Mouse (Mus musculus): ENCODE measurements at regions not wholly inside any gene's neighbourhood (a gene's known extent, or its start where the extent isn't known, plus 50 kb on each side); places are given as distances from the start of the nearest gene placed in this dataset.
"Not testable (repeated sequence)": the region's sequence is repeated elsewhere in the genome, so short reads cannot be mapped to it uniquely, and the experiment has no call there.

DNA sequence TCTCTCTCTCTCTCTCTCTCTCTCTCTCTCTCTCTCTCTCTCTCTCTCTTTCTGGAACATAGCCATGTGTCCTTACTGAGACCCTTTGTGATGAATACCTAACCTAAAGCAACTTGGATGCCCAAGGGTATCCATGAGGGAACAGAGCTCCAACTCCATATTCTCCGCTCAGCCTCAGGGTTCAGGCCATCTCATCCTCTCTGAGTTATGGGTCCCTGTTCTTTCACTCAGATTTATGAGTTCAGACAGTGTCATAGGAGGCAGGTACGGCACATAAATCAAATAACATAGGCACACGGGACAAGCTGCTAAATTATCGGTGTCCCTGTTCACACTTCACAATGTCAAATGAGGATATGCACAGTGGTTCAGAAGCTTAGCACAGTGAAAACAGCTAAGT, 586.4 kb downstream of the Nova1 start:
- no peaks in the 10 kb centered on the region for H3K36me3 ChIP-seq (ENCODE audit: control insufficient read depth, insufficient read depth, low read length)
- H3K27me3 ChIP-seq (ENCODE audit: control insufficient read depth, insufficient read depth, low read length) = no peaks in the 10 kb centered on the region
- H3K9me3 ChIP-seq (ENCODE audit: control insufficient read depth, low read depth, low read length) = no peaks in the 10 kb centered on the region
- no peak overlapping the region for H3K4me3 ChIP-seq (ENCODE audit: low read depth, low read length)
- no peak overlapping the region for H3K27ac ChIP-seq (ENCODE audit: low read length)
- no peaks in the 10 kb centered on the region for H3K4me1 ChIP-seq (ENCODE audit: control insufficient read depth, insufficient read depth, low read length)
- H3K4me2 ChIP-seq (replicated peaks; ENCODE audit: low read depth, low read length) = no peak overlapping the region
- ATAC-seq (ENCODE audit: insufficient number of reproducible peaks, insufficient read depth, low FRiP score, low read depth) = no peak
- WGBS = 82% methylated on average over 4 of the region's 4 CpGs
- H3K9ac ChIP-seq (replicated peaks; ENCODE audit: low read depth, low read length) = no peak overlapping the region

DNA sequence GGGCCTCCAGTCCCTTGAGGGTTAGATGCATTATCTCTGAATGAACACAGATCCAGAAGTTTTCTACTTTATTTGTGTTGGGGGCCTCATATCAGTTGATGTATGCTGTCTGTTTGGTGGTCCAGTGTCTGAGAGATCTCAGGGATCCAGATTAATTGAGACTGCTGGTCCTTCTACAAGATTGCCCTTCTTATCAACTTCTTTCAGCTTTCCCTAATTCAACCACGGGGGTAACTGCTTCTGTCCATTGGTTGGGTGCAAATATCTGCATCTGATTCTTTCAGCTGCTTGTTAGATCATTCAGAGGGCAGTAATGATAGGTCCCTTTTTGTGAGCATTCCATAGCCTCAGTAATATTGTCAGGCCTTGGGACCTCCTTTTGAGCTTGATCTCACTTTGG, 603.4 kb downstream of the Nova1 start:
- not testable (repeated sequence) for ATAC-seq (ENCODE audit: insufficient number of reproducible peaks, insufficient read depth, low FRiP score, low read depth); H3K4me1 ChIP-seq (ENCODE audit: control insufficient read depth, insufficient read depth, low read length); H3K9me3 ChIP-seq (ENCODE audit: control insufficient read depth, low read depth, low read length); H3K36me3 ChIP-seq (ENCODE audit: control insufficient read depth, insufficient read depth, low read length); H3K4me2 ChIP-seq (replicated peaks; ENCODE audit: low read depth, low read length); H3K27me3 ChIP-seq (ENCODE audit: control insufficient read depth, insufficient read depth, low read length); H3K9ac ChIP-seq (replicated peaks; ENCODE audit: low read depth, low read length); H3K27ac ChIP-seq (ENCODE audit: low read length); H3K4me3 ChIP-seq (ENCODE audit: low read depth, low read length)
- WGBS = 41% methylated on average over 1 of the region's 1 CpGs

DNA sequence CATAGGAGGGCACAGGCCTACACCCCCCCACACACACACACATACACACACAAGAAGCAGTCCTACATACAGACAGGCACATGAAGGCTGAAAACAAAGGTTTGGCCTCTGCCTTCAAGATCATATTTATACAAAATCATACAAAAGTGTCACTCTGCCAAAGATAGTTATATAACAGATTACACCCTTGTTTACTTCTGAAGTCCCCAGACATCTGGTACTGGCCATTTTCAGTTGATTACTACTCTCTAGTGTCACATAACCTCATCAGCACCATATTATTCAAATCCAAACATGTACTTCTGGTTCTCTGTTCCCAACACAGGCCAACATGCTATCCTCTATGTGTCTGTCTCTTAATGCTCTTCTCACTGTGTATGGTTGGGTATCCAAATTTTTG, 619.7 kb downstream of the Nova1 start:
- H3K4me2 ChIP-seq (replicated peaks; ENCODE audit: low read depth, low read length) = no peak overlapping the region
- H3K4me3 ChIP-seq (ENCODE audit: low read depth, low read length) = no peak overlapping the region
- H3K9ac ChIP-seq (replicated peaks; ENCODE audit: low read depth, low read length) = no peak overlapping the region
- no peak for ATAC-seq (ENCODE audit: insufficient number of reproducible peaks, insufficient read depth, low FRiP score, low read depth)
- no peaks in the 10 kb centered on the region for H3K9me3 ChIP-seq (ENCODE audit: control insufficient read depth, low read depth, low read length)
- H3K27ac ChIP-seq (ENCODE audit: low read length) = no peak overlapping the region
- no peaks in the 10 kb centered on the region for H3K4me1 ChIP-seq (ENCODE audit: control insufficient read depth, insufficient read depth, low read length)
- H3K27me3 ChIP-seq (ENCODE audit: control insufficient read depth, insufficient read depth, low read length) = no peaks in the 10 kb centered on the region
- no peaks in the 10 kb centered on the region for H3K36me3 ChIP-seq (ENCODE audit: control insufficient read depth, insufficient read depth, low read length)

DNA sequence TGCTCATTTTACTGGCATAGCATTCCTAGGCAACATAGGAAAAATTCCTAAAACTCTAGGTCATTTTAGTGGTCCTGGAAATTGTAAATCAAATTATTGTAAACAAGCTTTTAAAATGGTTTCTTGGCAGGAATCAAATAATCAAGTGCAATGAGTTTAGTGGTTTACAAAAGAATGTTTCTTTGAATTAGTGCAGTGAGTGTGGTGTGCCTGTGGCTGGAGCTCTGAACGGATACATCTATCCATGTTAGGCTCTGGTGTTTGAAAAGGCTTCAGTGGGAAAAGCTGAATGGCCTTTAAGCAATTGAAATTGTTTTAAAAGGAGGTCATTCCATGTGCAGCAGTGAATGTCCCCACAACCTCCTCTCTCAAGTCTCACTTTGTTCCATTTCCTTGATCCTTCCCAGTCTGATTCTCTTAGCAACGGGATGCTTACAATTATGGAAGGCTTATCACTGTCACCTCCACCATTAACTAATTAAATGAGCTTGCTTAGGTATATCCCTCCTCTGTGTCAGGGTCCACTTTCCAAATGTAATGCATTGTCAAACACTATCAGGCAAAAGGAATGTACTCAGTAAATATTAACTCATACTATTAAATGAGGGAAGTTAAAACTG, 621.1 kb downstream of the Nova1 start:
- Histone ChIP-seq H3K4me1 (ENCODE audit: control insufficient read depth, insufficient read depth, low read length) (no peaks in the 10 kb centered on the region), H3K27me3 (ENCODE audit: control insufficient read depth, insufficient read depth, low read length) (no peaks in the 10 kb centered on the region), H3K36me3 (ENCODE audit: control insufficient read depth, insufficient read depth, low read length) (no peaks in the 10 kb centered on the region), H3K4me2 (replicated peaks; ENCODE audit: low read depth, low read length) (no peak overlapping the region), H3K9me3 (ENCODE audit: control insufficient read depth, low read depth, low read length) (no peaks in the 10 kb centered on the region), H3K9ac (replicated peaks; ENCODE audit: low read depth, low read length) (no peak overlapping the region), H3K27ac (ENCODE audit: low read length) (no peak overlapping the region), H3K4me3 (ENCODE audit: low read depth, low read length) (no peak overlapping the region)
- ATAC-seq (ENCODE audit: insufficient number of reproducible peaks, insufficient read depth, low FRiP score, low read depth) = no peak
- 24% methylated on average over 2 of the region's 2 CpGs for WGBS

DNA sequence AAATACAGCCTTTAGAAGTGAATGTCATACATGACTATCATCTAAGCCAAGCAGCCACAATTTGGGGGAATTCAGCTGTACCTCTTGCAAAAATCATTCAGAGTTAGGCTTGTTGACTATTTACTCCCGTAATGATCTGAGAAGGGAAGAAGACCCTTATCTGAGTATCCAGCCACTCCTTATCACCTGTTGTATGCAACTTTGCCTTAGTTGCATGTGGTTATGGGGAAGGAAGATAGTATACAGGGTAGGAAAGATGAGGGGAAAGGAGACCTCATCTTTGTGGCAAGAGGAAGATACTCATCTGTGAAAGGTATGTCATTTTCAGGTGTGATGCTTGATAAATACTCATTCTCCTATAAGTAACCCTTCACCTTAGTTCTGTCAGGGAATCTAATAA, 624.6 kb downstream of the Nova1 start:
- Histone ChIP-seq H3K36me3 (ENCODE audit: control insufficient read depth, insufficient read depth, low read length) (no peaks in the 10 kb centered on the region), H3K4me2 (replicated peaks; ENCODE audit: low read depth, low read length) (no peak overlapping the region), H3K27ac (ENCODE audit: low read length) (no peak overlapping the region), H3K9ac (replicated peaks; ENCODE audit: low read depth, low read length) (no peak overlapping the region), H3K27me3 (ENCODE audit: control insufficient read depth, insufficient read depth, low read length) (no peaks in the 10 kb centered on the region), H3K4me1 (ENCODE audit: control insufficient read depth, insufficient read depth, low read length) (no peaks in the 10 kb centered on the region), H3K9me3 (ENCODE audit: control insufficient read depth, low read depth, low read length) (no peaks in the 10 kb centered on the region), H3K4me3 (ENCODE audit: low read depth, low read length) (no peak overlapping the region)
- WGBS = 91% methylated on average over 1 of the region's 1 CpGs
- no peak for ATAC-seq (ENCODE audit: insufficient number of reproducible peaks, insufficient read depth, low FRiP score, low read depth)
